Mouse (Mus musculus): ENCODE data around the gene Vtcn1.
"Not testable (repeated sequence)": the region's sequence is repeated elsewhere in the genome, so short reads cannot be mapped to it uniquely, and the experiment has no call there.

Gene Vtcn1

GRCm38 (mm10) chr3:100825225-100825965, at the start of gene Vtcn1:
Gene Vtcn1, plus strand, starts transcription at chr3:100825459.
- no peak for DNase-seq (ENCODE audit: low read depth, low spot score)

- no peak for DNase-seq (ENCODE audit: low read depth, low spot score)
Observed at GRCm38 (mm10) chr3:100776967-100777366, 48.3 kb upstream of the Vtcn1 start.

- DNase-seq (ENCODE audit: low read depth, low spot score), result no peak
Observed at GRCm38 (mm10) chr3:100777568-100777967, 47.7 kb upstream of the Vtcn1 start.

DNA sequence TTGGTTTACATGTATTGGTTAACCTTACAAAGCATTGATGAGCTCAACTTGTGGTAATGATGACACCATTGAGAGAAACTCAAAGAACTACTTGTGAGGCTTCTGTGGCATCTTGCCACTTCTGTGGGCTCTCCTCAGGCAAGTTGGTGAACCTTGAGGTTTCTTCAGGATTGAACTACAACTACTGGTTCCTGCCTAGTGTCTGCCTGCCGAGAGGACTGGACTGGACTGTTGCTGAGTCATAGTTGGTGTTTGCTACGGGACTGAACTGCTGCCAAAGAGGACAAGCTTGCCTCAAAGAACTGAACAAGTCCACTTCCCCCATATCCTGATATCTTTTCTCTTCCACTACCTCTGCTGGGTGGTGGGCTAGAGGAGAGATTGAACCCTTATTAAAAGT, 39.2 kb upstream of the Vtcn1 start:
- DNase-seq (ENCODE audit: low read depth, low spot score), result no peak

DNA sequence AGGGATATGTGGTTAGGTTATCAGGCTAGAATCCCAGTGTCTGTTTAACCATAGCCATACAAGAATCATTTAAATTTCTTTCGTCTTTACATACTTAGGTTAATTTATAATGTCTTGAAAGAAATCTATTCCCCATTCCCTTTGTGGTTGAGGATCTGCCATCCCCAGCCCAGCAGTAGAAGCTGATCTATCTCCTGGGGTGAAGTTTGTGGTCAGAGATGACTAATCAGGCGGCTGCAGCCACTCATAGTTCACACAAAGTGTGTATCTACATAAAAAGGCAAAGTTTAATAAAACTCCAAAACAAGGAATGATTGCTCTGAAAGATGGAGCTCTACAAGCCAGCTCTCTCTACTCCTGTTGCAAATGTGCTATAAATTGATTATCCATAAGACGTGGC, 33.6 kb upstream of the Vtcn1 start:
- no peak for DNase-seq (ENCODE audit: low read depth, low spot score)

GRCm38 (mm10) chr3:100793345-100793744, 31.9 kb upstream of the Vtcn1 start:
- no peak for DNase-seq (ENCODE audit: low read depth, low spot score)

- no peak for DNase-seq (ENCODE audit: low read depth, low spot score)
Observed at GRCm38 (mm10) chr3:100796571-100796970, 28.7 kb upstream of the Vtcn1 start.

DNA sequence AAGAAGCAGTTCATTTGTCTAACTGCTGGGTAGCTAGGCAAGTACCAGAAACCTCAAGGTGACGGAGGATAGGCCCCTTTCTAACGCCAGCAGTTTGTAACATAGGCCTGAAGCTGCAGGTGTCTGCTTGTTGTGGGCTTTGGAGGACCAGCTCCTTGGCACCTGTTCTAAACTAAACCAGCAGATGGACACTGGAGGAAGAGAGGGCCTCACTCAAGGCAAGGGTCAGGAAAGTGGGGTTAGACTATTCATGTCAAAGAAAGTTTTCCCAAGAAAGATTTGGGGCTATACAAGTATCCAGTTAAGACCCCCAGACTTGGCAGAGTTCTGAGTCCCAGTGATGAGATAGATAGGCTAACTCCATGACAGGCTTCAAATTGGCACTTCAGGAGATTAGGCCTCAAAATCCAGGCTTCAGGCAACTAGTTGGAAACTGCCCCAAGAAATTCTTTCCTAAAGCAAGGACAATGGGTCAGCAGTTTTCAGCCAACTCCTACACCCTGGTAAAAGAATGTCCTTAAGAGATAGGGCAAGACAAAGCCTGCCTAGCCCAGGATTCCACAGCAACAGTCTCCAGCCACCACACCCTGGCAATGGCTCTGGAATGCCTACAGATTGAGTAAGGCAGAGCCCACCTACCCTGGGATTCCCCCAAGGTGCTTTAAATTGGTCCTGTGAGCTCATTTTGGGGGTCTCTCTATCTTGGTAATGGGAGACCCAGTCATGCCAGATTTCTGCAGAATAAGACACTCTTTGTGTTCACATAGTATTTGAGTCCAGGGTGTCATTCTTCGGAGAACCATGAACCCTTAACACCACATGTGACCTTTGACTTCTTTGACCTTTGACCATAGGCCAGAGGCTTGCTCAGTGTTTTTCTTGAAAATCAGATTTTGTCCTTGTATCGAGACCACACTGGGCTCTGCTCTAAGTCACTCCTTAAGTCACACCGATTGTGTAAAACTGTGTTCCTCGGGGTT, 27.8 kb upstream of the Vtcn1 start:
- no peak for DNase-seq (ENCODE audit: low read depth, low spot score)

DNA sequence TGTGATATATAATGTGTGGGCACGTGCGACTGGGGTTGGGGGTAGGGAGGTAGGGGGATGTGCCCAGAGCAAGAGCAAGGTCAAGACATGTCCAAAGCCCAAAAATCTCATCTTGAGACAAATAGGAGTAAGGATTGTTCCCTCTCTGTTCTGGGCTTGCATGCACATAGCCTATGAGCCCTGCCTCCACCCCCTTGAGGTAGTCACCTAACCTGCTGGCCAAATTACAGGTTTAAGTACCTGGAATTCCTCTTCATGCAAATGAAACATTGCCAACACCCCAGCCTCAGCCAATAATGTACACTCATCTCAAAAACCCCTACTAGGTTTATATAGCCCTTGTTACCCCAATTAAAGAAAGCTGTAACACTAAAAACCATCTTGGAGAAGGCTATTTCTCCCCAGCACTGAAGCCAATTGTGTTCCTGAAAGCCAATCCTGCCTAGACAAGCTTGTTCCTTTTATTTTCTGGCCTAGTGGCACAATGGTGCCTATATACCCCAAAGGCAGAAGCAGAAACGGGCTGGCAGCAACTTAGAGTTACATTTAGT, 26.3 kb upstream of the Vtcn1 start:
- DNase-seq (ENCODE audit: low read depth, low spot score), result no peak

GRCm38 (mm10) chr3:100804975-100805374, 20.3 kb upstream of the Vtcn1 start:
- DNase-seq (ENCODE audit: low read depth, low spot score), result no peak

GRCm38 (mm10) chr3:100805925-100806324, 19.3 kb upstream of the Vtcn1 start:
- DNase-seq (ENCODE audit: low read depth, low spot score), result no peak

DNA sequence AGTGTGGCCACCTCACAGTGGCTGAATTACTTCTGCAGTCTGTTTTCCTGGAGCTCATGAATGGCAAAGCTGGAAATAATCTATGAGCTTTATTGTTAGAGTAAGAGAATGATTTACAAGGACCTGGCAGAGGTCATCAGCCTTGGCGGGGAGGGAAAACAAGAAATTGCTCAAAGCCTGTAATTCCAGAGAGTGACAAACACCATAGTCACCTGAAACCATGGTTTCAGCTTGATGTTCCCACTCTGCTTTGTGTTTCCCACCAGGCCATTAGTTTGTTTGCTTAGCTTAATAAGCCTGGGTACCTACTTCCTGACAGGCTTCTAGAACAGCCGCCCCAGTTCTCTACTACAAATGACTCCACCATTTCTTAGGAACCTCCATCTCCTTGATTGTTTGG, 14.8 kb upstream of the Vtcn1 start:
- DNase-seq (ENCODE audit: low read depth, low spot score), result no peak

DNA sequence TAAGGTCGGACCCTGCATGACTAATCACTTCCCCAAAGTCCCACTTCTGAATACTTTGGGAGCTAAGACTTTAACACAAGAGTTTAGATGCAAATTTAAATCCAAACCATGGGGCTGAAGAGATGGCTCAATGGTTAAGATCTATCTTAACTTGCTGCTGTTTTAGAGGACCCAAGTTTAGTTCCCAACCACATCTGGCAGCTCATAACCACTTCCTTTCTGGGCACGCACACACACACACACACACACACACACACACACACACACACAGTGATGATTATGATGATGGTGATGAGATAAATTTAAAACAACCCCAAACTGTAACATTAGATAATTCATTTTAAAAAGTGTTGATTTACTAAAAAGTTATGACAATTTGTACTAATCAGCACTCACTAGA, 13.4 kb upstream of the Vtcn1 start:
- no peak for DNase-seq (ENCODE audit: low read depth, low spot score)

GRCm38 (mm10) chr3:100815490-100815889, 9.8 kb upstream of the Vtcn1 start:
- not testable (repeated sequence) for DNase-seq (ENCODE audit: low read depth, low spot score)

DNA sequence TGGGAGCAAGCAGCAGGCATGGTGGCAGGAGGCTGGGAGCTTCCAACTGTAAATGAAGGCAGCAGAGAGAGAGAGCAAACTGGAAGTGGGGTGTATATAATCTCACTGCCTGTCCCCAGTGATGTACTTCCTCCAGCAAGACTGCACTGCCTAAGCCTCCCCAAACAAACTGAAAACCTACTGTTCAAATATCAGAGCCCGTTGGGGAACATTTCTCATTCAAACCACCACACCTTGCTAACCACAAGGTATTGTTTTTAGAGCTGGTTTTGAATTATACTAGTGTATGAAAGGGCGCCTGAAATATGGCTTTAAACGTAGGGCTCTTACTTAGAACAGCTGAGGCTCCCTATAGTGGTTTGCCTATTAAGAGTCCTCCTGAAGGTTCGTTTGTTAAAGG, 6.5 kb upstream of the Vtcn1 start:
- no peak for DNase-seq (ENCODE audit: low read depth, low spot score)

DNA sequence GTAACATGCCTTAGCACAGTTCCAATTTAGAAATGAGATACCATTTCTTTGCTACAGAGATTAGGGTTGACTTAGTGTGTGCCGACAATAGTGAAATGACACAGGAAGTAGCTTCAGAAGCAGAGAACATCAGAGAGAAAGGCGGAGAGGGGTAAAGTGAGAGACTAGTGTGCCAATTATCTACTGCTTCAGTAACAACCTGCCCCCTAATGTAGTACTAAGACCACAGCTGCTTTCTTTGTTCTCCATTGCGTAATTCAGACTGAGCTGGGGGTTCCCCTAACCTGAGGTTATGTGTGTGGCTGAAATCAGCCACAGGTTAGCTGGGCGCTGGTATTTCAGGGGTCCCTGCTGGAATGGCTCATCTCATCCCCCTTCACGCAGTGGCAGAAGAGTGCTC, 5.7 kb upstream of the Vtcn1 start:
- DNase-seq (ENCODE audit: low read depth, low spot score), result no peak

DNA sequence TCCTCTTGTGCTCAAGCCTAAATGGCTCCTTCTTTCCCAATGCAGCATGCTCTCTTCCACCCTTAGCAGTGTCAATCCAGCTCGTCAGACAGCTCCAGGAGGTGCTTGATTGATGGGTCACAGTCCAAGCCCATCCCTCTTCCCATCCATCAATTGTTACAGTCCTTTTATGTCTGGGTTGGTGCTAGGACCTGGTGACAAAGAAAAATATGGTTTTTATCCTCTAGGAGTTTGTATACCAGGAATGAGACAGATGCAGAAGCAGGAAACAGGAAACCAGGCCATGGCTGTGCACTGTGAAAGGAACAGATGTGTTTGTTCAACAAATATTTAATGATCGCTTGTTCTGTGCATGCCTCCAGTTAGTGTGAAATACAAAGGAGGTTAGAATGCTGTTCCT, 4.4 kb upstream of the Vtcn1 start:
- DNase-seq (ENCODE audit: low read depth, low spot score), result no peak

DNA sequence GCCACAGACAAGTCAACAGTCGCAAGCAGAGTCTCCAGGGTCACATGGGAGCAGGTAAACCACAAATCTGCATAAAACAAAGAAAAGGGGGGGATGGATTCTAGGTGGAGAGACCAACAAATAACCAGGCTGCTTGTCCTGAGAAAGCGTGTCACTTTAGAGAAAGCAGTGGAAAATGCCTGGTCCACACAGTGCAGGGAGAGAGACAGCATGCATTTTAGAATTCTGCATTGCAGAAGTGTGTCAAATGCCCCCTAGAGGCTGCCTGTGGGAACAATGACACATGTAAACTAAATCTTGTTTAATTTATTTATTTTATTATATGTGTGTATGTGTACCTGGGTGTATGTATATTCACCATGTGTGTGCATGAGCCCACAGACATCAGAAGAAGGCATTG, 4.0 kb upstream of the Vtcn1 start:
- no peak for DNase-seq (ENCODE audit: low read depth, low spot score)

- DNase-seq (ENCODE audit: low read depth, low spot score), result no peak
Observed at GRCm38 (mm10) chr3:100843784-100844183, 18.5 kb downstream of the Vtcn1 start.

DNA sequence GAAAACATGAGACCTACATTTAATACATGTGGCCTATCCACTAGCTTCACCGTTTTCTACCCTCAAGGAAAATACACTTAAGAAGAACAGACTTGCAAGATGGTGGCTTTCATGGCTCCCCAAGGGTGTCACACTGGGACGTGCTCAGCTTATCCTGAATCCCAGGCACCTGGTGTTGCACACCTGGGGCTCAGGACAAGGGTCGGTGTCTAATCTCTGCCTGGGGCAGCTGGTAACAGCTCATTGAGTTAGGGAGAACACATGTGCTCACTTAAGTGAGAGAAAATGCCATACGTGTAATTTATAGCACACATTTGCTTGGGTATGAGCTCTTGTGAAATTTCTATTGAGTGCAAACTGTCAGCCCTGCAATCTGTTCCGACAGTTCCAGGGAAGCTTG, 19.1 kb downstream of the Vtcn1 start:
- no peak for DNase-seq (ENCODE audit: low read depth, low spot score)

DNA sequence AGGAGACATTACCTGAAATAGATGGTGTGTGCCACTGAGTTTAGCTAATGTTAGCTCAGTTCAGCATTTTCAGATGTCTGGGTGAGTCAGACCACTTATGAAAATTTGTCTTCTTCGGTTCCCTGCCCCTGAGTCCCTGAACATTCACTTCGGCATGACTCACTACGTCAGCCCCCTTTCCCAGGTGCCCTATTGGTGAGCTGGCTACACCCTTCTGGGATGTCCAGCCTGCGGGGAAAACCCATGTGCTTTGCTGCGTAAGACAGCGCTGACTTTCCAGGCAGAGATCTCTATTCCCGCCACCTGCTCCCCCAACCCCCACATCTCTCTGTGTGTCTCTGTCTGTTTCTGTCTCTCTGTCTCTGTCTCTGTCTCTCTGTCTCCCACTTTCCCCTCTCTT, 23.1 kb downstream of the Vtcn1 start:
- DNase-seq (ENCODE audit: low read depth, low spot score), result no peak

- DNase-seq (ENCODE audit: low read depth, low spot score), result no peak
Observed at GRCm38 (mm10) chr3:100850468-100850867, 25.2 kb downstream of the Vtcn1 start.
